Mouse (Mus musculus): ENCODE results near the gene Zfp330. TPM values are rescaled to one million over a fixed set of nuclear protein-coding genes. Genes with fewer than 3 reads are reported as not detected.
A peak's percentile ranks its signal among the peaks of the same experiment; 100 is the strongest.

The Zfp330 gene
- 41.8 and 43.7 TPM in 2 replicates for polyA plus RNA-seq (2016; fragmentation: Nextera tagmentation; extraction: Ambion mirVana)

DNA sequence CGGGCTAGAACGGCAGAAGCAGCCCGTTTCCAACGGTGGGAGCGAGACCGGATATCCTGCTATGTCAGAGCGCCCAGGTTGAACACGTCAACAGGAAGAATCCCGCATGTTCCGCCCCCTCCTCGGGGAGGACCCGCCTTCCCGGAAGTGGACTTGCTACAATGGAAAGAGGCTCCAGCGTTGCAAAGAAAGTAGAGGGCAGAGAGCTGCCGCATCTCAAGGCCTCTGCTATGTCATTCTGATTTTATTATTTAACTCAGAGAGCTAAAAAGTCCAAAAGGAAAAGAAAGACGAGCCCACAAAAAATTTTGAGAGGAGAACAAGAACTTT is at the start of gene Zfp330:
Gene Zfp330, minus strand, starts transcription at position 68 of the 330 bp plus-strand sequence.
- Histone ChIP-seq H3K27me3 (replicated peaks) (no peaks in the 10 kb centered on the region), H3K36me3 (peaks cover 32% of the 10 kb centered on the region), H3K9me3 (replicated peaks) (no peaks in the 10 kb centered on the region), H3K4me3 (peak within 1 kb of the TSS; percentile 89), H3K4me1 (peaks cover 27% of the 10 kb centered on the region), H3K4me2 (peak within 1 kb of the TSS; percentile 74), H3K9ac (peak within 1 kb of the TSS; percentile 89), H3K27ac (peak within 1 kb of the TSS; percentile 83)
- under 1% methylated on average over 16 of the region's 16 CpGs for WGBS (ENCODE audit: insufficient replicate concordance)
- ATAC-seq = peak; percentile 97

DNA sequence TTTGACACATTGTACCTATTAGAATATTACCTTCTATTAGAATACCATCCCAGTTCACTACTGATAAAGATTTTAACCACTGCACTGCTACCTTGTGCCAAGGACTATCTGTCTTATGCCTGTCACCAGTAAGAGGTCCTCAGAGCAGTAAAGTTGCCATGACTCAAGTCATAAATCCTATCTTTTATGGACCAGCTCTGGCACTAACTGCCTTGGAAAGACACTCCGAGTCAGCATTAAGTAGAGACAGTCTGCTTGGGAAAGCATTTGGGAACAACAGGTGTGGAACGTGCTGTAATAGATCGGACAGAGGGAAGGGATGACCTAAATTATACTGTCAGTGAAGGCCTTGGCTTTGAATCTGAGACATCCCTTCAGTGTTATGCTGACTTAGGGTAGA is 4.0 kb upstream of the Zfp330 start:
- Histone ChIP-seq H3K36me3 (no peaks in the 10 kb centered on the region), H3K27me3 (replicated peaks) (no peaks in the 10 kb centered on the region), H3K9me3 (replicated peaks) (no peaks in the 10 kb centered on the region), H3K4me1 (peaks cover 17% of the 10 kb centered on the region), H3K4me2 (no peak overlapping the region), H3K9ac (no peak overlapping the region), H3K4me3 (no peak overlapping the region), H3K27ac (no peak overlapping the region)
- WGBS (ENCODE audit: insufficient replicate concordance) = 72% methylated on average over 3 of the region's 3 CpGs
- no peak for ATAC-seq

DNA sequence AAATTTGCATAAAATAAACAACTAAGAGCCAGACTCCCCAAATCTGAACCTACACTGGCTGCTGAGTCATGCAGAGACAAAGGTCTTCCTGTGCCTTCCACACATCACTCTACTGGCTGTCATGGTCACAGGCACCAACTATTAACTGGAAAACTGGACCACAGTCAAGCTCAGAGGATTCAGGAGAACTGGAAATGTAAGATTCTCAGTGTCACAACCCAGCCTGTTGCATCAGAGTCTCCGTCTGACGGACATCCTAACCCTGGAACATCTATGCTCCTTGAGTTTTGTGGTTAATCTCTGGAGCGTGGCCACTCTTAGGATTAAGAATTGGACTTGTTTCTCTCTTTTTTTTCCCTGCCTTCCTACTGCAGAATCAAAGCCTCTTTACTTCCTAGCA is 3.4 kb upstream of the Zfp330 start:
- no peak for ATAC-seq

DNA sequence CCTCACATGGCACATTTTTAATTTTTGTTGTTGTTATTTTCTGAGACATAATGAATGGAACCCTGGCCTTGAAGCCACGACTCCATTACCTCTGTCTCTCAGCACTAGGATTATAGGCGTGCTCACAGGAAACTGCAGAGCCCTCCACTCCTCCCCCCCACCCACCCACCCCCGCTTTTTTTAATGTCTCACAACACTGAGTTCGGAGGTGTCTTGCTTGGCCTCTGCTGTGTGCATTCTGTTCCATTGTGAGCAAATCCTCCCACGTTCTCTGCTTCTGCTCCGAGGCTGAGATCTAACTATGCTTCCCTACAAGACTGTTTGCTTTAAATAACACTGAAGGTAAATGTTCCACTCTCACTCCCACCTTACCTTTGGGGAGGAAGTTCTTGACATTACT is 522 bp upstream of the Zfp330 start:
- no peak for ATAC-seq
- 55% methylated on average over 6 of the region's 6 CpGs for WGBS (ENCODE audit: insufficient replicate concordance)
- Histone ChIP-seq H3K27ac (peak overlapping the region; percentile 83; the same call in 1 of the 2 replicates), H3K4me1 (peaks cover 27% of the 10 kb centered on the region), H3K36me3 (peaks cover 30% of the 10 kb centered on the region), H3K4me3 (peak overlapping the region; percentile 89), H3K9ac (peak overlapping the region; percentile 89), H3K27me3 (replicated peaks) (no peaks in the 10 kb centered on the region), H3K9me3 (replicated peaks) (no peaks in the 10 kb centered on the region), H3K4me2 (peak overlapping the region; percentile 74)

More for the DNA sequence above, 3.4 kb upstream of the Zfp330 start:
- H3K36me3 ChIP-seq = peaks cover 3% of the 10 kb centered on the region
- 61% methylated on average over 3 of the region's 3 CpGs for WGBS (ENCODE audit: insufficient replicate concordance)
- H3K27me3 ChIP-seq (replicated peaks) = no peaks in the 10 kb centered on the region
- no peak overlapping the region for H3K4me3 ChIP-seq
- H3K4me1 ChIP-seq = peaks cover 21% of the 10 kb centered on the region
- no peaks in the 10 kb centered on the region for H3K9me3 ChIP-seq (replicated peaks)
- no peak overlapping the region for H3K9ac ChIP-seq
- H3K27ac ChIP-seq = no peak overlapping the region
- no peak overlapping the region for H3K4me2 ChIP-seq

DNA sequence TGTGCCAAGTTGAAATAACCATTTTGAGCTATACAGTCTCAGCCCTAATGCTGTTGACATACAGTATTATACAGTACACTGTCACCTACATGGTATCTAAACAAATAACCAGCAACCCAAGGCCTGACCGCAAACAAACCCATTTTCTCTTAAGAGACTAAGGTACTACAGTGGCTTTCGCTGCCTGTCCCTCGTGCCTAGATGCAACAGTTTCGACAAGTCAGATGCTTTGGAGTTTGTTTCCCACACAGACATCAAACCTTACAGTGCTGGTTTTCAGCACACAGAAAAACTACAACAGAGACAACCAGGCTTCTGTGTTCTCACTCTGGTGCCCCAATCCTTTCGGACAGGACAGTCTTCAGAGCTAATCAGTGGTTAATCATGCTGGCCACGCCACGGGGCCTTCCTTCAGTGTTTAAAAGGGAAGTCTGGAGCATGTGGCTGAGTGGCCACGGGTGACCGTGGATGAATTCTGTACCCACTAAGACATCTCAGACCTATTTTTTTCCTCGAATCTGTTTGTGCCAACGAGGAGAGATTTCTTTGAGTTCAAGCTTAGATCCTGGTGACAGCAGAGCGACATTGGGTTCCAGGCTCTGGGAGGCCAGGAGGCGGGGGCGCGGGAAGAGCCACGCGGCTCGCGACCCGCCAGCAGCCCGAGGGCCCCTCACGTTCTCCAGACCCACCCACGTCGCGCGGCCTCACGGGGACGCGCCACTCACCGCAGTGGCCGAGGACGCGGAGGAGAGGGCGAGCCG is 448 bp downstream of the Zfp330 start:
- Histone ChIP-seq H3K27ac (peak overlapping the region; percentile 83), H3K4me3 (peak overlapping the region; percentile 89), H3K36me3 (peaks cover 37% of the 10 kb centered on the region), H3K4me1 (peaks cover 27% of the 10 kb centered on the region), H3K27me3 (replicated peaks) (no peaks in the 10 kb centered on the region), H3K9me3 (replicated peaks) (no peaks in the 10 kb centered on the region), H3K4me2 (peak overlapping the region; percentile 74), H3K9ac (peak overlapping the region; percentile 89)
- ATAC-seq = peak; percentile 60
- WGBS (ENCODE audit: insufficient replicate concordance) = 4% methylated on average over 35 of the region's 35 CpGs

DNA sequence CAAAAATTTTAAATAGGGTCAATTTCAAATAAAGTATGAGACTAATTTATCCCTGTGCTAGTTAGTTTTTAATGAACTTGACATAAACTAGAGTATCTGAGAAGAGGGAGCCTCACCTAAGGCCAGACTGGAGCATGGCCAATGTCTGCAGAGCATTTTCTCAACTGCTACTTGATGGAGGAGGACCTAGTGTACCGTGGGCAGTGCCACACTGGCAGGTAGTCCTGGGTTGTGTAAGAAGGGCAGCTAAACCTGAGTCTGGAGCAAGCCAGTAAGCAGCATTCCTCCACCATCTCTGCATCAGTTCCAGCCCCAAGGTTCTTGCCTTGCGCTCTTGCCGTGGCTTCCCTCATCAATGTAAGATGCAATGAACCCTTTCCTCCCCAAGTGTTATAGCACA is 3.1 kb downstream of the Zfp330 start:
- Histone ChIP-seq H3K27ac (no peak overlapping the region), H3K27me3 (replicated peaks) (no peaks in the 10 kb centered on the region), H3K9ac (no peak overlapping the region), H3K4me3 (no peak overlapping the region), H3K4me1 (peaks cover 27% of the 10 kb centered on the region), H3K4me2 (no peak overlapping the region), H3K36me3 (peaks cover 61% of the 10 kb centered on the region), H3K9me3 (replicated peaks) (no peaks in the 10 kb centered on the region)
- ATAC-seq = no peak
- 91% methylated on average over 3 of the region's 3 CpGs for WGBS (ENCODE audit: insufficient replicate concordance)

DNA sequence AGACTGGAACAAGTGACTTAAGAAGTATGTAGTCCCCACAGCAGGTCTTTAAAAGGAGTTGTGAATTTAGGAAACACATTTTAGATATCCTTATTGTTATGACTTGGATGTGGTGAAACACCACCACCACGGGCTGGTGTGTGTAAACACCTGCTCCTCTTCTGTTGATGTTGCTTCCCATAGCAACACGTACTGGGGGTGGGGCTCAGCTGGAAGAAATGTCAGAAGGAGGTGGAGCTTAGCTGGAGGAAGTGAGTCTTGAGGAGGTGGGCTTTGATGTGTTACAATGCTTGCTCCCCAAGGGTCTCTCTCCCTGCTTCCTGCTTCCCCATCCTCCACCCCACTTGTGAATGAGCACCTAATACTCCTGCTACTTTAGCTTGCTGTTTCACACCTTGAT is 14.9 kb downstream of the Zfp330 start:
- no peak overlapping the region for H3K9ac ChIP-seq
- peaks cover 20% of the 10 kb centered on the region for H3K36me3 ChIP-seq
- H3K27ac ChIP-seq = no peak overlapping the region
- ATAC-seq = no peak
- 30% methylated on average over 2 of the region's 2 CpGs for WGBS (ENCODE audit: insufficient replicate concordance)
- H3K27me3 ChIP-seq (replicated peaks) = no peaks in the 10 kb centered on the region
- no peaks in the 10 kb centered on the region for H3K9me3 ChIP-seq (replicated peaks)
- no peak overlapping the region for H3K4me3 ChIP-seq
- H3K4me2 ChIP-seq = no peak overlapping the region
- no peaks in the 10 kb centered on the region for H3K4me1 ChIP-seq

DNA sequence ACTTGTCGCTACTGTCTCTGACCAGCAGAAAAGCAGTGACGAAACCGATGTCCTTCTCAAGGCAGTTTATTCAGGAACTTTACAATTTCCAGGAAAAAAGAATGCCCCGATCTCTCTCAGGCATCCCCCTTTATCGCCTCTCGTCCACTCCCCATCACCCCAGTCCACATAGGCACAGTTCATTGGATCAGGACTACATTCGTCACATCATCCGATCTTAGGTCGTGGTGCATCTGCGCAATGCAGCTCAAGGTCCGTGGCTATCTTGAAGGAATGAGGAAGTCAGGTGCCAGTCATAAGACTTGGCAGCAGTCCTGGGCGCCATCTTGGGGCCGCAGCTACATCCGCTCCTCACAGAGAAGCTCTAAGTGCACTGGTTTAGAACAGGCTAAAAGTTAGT is 19.0 kb downstream of the Zfp330 start:
- H3K4me3 ChIP-seq = no peak overlapping the region
- no peak overlapping the region for H3K4me2 ChIP-seq
- peaks cover 9% of the 10 kb centered on the region; the same call in 1 of the 2 replicates for H3K9me3 ChIP-seq (replicated peaks)
- no peak for ATAC-seq
- no peaks in the 10 kb centered on the region for H3K36me3 ChIP-seq
- H3K27ac ChIP-seq = no peak overlapping the region
- no peaks in the 10 kb centered on the region for H3K27me3 ChIP-seq (replicated peaks)
- WGBS (ENCODE audit: insufficient replicate concordance) = 84% methylated on average over 14 of the region's 14 CpGs
- no peak overlapping the region for H3K9ac ChIP-seq
- no peaks in the 10 kb centered on the region for H3K4me1 ChIP-seq

DNA sequence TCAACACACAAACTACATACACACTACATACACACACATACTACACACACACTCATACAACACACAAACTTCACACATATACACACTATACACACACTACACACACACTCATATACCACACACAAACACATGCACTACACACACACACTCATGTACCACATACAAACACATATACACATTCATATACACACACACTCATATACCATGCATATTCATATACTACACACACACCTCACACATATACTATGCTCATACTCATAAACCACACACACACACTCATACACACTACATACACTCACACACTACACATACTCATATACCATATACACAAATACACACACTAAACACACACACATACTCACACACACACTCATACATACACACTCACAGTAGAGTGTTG is 27.3 kb downstream of the Zfp330 start:
- no peak for ATAC-seq
- Histone ChIP-seq H3K27me3 (replicated peaks) (no peaks in the 10 kb centered on the region), H3K4me3 (no peak overlapping the region), H3K27ac (no peak overlapping the region), H3K36me3 (no peaks in the 10 kb centered on the region), H3K9me3 (replicated peaks) (peaks cover 4% of the 10 kb centered on the region), H3K9ac (no peak overlapping the region), H3K4me2 (no peak overlapping the region), H3K4me1 (no peaks in the 10 kb centered on the region)

DNA sequence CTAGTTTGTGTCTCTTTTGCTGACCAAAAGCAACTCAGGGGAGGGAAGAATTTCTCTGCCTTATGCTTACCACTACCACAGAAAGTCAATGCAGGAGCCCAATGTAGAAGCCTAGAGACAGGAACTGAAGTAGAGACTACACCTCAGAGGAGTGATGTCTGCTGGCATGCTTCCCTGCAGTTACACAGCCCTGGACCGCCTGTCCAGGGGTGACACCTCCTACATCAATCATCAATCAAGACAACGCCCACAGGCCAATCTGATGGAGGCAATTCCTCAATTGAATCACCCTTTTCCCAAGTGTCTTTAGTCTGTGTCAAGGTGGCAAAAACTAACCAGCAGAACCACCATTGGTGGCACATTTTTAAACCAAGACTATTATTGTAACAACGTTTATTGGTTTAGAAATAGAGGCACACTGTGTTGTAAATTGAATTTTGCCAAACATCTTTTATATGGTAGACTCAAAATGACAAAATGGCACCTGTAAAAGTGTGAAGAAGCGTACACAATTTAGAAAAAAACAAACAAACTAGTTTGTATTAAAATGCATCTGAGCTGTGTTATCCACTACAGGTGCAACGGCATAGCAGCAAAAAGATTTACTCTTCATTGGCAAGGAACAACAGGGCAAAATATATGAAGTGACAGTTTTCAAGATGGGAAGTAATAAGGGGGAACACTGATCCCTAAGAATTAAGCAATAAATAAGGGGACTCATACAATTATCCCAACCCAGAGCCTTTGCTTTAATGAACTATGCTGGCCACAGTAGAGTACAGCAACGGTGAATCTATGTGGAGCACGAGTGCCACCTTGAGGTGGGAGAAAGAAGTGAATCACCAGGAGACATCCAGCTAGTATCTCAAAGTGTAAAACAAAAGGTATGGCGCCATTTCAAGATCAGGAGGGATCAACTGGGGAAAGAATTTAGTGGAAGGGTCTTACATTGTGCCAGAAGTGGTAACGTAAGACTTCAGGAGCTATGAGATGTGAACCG is 29.8 kb downstream of the Zfp330 start:
- no peak for ATAC-seq
- H3K36me3 ChIP-seq = no peaks in the 10 kb centered on the region
- H3K27ac ChIP-seq = no peak overlapping the region
- 44% methylated on average over 10 of the region's 10 CpGs for WGBS (ENCODE audit: insufficient replicate concordance)
- no peak overlapping the region for H3K4me3 ChIP-seq
- H3K4me1 ChIP-seq = no peaks in the 10 kb centered on the region
- no peak overlapping the region for H3K4me2 ChIP-seq
- peaks cover 4% of the 10 kb centered on the region for H3K9me3 ChIP-seq (replicated peaks)
- H3K9ac ChIP-seq = no peak overlapping the region
- no peaks in the 10 kb centered on the region for H3K27me3 ChIP-seq (replicated peaks)
